Mouse (Mus musculus) limb, embryonic 11.5 days (tissue): ENCODE measurements around the gene Pls3. TPM values are rescaled to one million over a fixed set of nuclear protein-coding genes. Genes with fewer than 3 reads are reported as not detected.
A peak's percentile ranks its signal among the peaks of the same experiment; 100 is the strongest.

ENCODE experiments used
- ATAC-seq: fragments of 200-750 bp; cut with Nextera tagmentation; 2 replicates; pipeline ENCODE4 v1.8.0; 2017; ENCODE audit warnings: low read depth; ENCODE audit not compliant: insufficient number of reproducible peaks, low FRiP score, low TSS enrichment
- DNase-seq: peaks from one replicate; pipeline ENCODE4 v3.0.0-alpha.2; 2015; ENCODE audit warnings: low spot score
- H3K27ac ChIP-seq: fragments of 300-500 bp; sonication (generic); replicated peaks from 2 replicates; pipeline ENCODE4 v1.5.1; 2014; ENCODE audit warnings: low read depth, mild to moderate bottlenecking, low read length
- H3K27me3 ChIP-seq: fragments of 300-500 bp; sonication (generic); 2 replicates; pipeline ENCODE4 v1.6.1; 2014; ENCODE audit warnings: mild to moderate bottlenecking, low read length, mixed read lengths; ENCODE audit not compliant: control insufficient read depth, insufficient read depth
- H3K36me3 ChIP-seq: fragments of 300-500 bp; sonication (generic); 2 replicates; pipeline ENCODE4 v1.6.1; 2014; ENCODE audit warnings: mild to moderate bottlenecking, low read length, moderate library complexity, mixed read lengths; ENCODE audit not compliant: control insufficient read depth, insufficient read depth
- H3K4me1 ChIP-seq: fragments of 300-500 bp; sonication (generic); 2 replicates; pipeline ENCODE4 v1.6.1; 2014; ENCODE audit warnings: low read length, mixed read lengths; ENCODE audit not compliant: control insufficient read depth, insufficient read depth
- H3K4me2 ChIP-seq: fragments of 300-500 bp; sonication (generic); 2 replicates; pipeline ENCODE4 v1.6.1; 2014; ENCODE audit warnings: low read depth, mild to moderate bottlenecking, moderate library complexity; ENCODE audit not compliant: severe bottlenecking
- H3K4me3 ChIP-seq: fragments of 300-500 bp; sonication (generic); 2 replicates; pipeline ENCODE4 v1.5.1; 2014; ENCODE audit warnings: low read depth, low read length
- H3K9ac ChIP-seq: fragments of 300-500 bp; sonication (generic); 2 replicates; pipeline ENCODE4 v1.6.1; 2014; ENCODE audit warnings: mild to moderate bottlenecking, low read length
- H3K9me3 ChIP-seq: fragments of 300-500 bp; sonication (generic); 2 replicates; pipeline ENCODE4 v1.6.1; 2016; ENCODE audit warnings: low read length; ENCODE audit not compliant: control insufficient read depth
- WGBS: fragments of 180-500 bp; shearing (Covaris S2); extraction: QIAGEN DNeasy Blood & Tissue Kit; methylation state at CpG from one replicate; pipeline ENCODE4 v1.1.7; 2014; 5-methylcytosine and 5-hydroxymethylcytosine counted together
- polyA plus RNA-seq: library from polyadenylated mRNA; unstranded; fragments of >200 nt; fragmentation: Nextera tagmentation; extraction: Ambion mirVana; gene quantifications from 2 replicates; pipeline ENCODE4 v1.2.1, GENCODE M21; 2014

Gene Pls3
- 88.5 and 98.6 TPM in 2 replicates for polyA plus RNA-seq

DNA sequence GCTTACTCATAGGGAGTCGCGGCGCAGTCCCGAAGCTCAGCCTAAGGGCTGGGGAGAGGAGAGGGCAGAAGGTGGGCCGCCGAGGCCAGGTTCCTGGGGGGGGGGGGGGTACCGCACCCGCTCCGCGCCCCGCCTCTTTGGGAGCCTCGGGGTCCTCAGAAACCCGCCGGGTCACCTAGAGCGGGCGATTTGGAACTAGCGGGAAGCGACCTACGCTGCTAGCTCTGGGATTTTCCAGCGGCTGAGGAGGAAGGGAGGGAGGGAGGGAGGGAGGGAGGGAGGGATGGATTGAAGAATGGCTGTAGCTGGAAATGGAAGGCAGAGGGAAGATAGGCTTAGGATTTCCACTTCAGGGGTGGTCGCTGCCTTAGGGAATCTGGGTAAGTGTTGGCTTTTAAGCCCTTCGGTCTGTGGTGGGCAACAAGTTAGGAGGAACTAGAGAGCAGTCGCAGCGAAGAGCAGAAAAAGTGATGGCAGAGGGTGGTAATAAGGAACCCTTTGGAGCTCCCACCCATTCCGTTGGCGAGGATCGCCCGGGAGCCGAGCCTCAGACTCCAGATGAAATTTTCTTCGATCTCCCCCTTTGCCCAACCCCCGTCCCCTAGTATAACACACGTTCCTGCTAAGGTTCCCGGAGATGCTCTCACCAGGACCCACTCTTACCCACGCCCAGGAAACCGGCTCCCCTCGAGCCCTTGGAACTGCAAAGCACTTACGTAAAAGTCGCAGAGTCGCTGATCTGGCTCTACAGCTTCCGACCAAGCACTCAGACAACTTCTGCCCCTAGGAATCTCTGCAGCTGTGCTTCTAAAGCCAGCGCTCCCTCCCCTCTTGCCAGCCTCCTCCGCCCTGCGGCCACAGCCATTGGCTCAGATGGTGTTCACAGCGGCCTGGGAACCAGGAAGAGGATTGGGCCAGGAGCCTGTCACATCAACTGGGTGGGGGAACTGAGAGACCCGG lies at the start of gene Pls3:
Gene Pls3, minus strand, starts transcription at position 851 of the 960 bp plus-strand sequence.
- Histone ChIP-seq H3K27ac (peak within 1 kb of the TSS; percentile 42), H3K9ac (peak within 1 kb of the TSS; percentile 52), H3K4me2 (peak within 1 kb of the TSS; percentile 44), H3K9me3 (no peaks in the 10 kb centered on the region), H3K4me1 (no peaks in the 10 kb centered on the region), H3K27me3 (no peaks in the 10 kb centered on the region), H3K36me3 (no peaks in the 10 kb centered on the region), H3K4me3 (peak within 1 kb of the TSS; percentile 45)
- DNase-seq: peak; percentile 85
- peak; percentile 98 for ATAC-seq
- 12% methylated on average over 43 of the region's 45 CpGs for WGBS

DNA sequence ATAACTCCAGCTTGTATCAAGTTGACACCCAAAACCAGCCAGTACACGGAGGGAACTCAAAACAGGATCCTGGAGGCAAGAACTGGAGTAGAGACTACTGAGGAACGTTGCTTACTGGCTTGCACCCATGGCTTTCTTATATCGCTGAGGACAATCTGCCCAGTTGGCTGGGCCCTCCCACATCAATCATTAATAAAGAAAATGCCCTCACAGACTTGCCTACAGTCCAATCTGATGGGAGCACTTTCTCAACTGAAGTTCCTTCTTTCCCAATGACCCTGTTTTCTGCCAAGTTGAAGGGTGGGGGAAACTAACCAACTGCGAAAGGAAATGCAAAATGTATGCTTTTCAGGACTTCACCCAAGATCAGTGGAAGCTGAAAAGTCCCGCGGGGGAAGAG lies 20.7 kb upstream of the Pls3 start:
- ATAC-seq (no peak), DNase-seq (no peak)
- Histone ChIP-seq H3K9me3 (no peaks in the 10 kb centered on the region), H3K27me3 (no peaks in the 10 kb centered on the region), H3K36me3 (no peaks in the 10 kb centered on the region), H3K4me1 (no peaks in the 10 kb centered on the region), H3K9ac (no peak overlapping the region), H3K4me2 (no peak overlapping the region), H3K4me3 (no peak overlapping the region), H3K27ac (no peak overlapping the region)
- WGBS: 70% methylated on average over 6 of the region's 6 CpGs

DNA sequence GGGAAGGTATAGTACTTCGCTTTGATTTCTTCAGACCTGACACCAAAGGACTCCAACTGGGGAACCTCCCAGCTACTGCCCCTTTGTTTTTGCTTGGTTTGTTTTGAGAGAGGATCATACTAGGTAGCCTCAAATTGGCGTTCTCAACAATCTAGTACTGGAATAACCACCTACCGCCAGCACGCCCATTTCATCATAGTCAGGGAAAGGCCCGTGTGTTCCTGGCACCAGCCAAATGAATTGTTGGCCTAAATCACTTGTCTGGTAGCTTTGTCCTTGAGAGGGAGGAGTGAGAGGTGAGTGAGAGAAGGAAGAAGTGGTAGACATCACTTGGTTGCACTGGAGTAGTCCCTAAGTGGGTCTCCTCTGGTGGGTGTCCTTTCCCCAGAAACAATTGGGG lies 584 bp upstream of the Pls3 start:
- no peaks in the 10 kb centered on the region for H3K4me1 ChIP-seq
- H3K36me3 ChIP-seq: no peaks in the 10 kb centered on the region
- peak overlapping the region; percentile 45; the same call in 1 of the 2 replicates for H3K4me3 ChIP-seq
- no peak overlapping the region for H3K9ac ChIP-seq
- WGBS: 26% methylated on average over 5 of the region's 5 CpGs
- DNase-seq: peak; percentile 18
- no peak overlapping the region for H3K27ac ChIP-seq
- peak overlapping the region; percentile 44 for H3K4me2 ChIP-seq
- ATAC-seq: no peak
- H3K27me3 ChIP-seq: no peaks in the 10 kb centered on the region
- no peaks in the 10 kb centered on the region for H3K9me3 ChIP-seq

DNA sequence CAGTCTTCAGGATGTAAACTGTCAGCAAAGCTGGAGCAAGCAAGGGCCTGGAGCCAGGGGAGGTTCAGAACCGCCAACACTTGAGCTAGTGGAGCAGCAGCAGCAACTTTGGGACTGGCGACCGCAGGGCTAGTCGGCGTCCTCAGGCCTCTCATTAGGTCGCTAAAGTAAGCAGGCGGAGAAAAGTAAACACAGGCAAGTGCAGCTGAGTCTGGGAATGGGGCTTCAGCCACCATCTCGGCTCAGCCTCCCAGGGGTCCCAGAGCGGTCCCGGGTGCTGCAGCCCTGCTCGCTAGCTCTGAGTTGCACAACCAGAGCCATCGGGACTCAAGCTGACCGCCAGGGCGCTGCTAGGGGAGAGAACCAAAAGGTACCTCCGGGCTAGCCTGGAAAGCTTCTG lies 1.2 kb downstream of the Pls3 start:
- peak overlapping the region; percentile 45 for H3K4me3 ChIP-seq
- peak; percentile 16; the same call in 1 of the 2 replicates for ATAC-seq
- no peaks in the 10 kb centered on the region for H3K36me3 ChIP-seq
- peak overlapping the region; percentile 44 for H3K4me2 ChIP-seq
- H3K27me3 ChIP-seq: no peaks in the 10 kb centered on the region
- no peaks in the 10 kb centered on the region for H3K9me3 ChIP-seq
- no peaks in the 10 kb centered on the region for H3K4me1 ChIP-seq
- DNase-seq: peak; percentile 48
- WGBS: 14% methylated on average over 15 of the region's 15 CpGs
- H3K27ac ChIP-seq: no peak overlapping the region
- H3K9ac ChIP-seq: peak overlapping the region; percentile 49

DNA sequence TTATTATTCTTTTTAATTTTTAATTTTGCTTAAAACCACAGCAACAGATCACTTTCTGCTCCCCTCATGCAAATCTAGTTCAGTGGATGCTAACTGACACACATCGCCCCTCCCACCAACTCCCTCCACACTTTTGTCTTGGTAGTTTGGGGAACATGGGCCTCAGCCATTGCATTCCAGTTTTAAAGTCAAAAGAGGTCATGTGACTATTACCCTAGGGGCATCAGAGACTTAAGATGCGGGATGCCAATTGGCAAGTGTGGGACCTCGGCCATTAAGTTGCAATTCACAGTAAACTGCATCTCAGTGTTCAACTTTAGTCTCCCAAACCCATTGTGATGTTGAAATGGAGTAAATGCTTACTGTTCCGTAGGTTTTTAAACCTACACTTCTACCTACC lies 1.7 kb downstream of the Pls3 start:
- no peak overlapping the region for H3K27ac ChIP-seq
- no peaks in the 10 kb centered on the region for H3K4me1 ChIP-seq
- H3K4me2 ChIP-seq: peak overlapping the region; percentile 44; the same call in 1 of the 2 replicates
- H3K4me3 ChIP-seq: no peak overlapping the region
- no peaks in the 10 kb centered on the region for H3K36me3 ChIP-seq
- WGBS: 31% methylated on average over 4 of the region's 4 CpGs
- H3K9me3 ChIP-seq: no peaks in the 10 kb centered on the region
- peak; percentile 19 for DNase-seq
- no peak for ATAC-seq
- H3K9ac ChIP-seq: no peak overlapping the region
- no peaks in the 10 kb centered on the region for H3K27me3 ChIP-seq

DNA sequence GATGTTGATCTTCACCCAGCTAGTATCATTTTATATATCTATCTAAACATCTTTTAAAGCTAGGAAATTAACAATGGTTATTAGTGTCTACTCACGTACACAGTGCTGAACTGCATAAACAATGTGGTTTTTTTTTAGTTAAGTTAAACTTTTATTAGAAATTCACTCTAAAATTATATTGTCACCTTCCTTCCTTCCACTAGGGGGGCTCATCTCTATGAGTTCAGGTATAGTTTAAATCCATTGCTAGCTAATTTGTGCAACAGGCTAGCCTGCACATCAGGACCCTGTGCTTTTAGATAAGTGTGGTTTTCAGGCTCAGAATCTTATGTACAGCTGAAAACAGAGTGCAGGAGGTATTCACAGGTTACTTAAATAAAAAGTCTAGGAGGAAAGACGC lies 3.1 kb downstream of the Pls3 start:
- Histone ChIP-seq H3K4me3 (no peak overlapping the region), H3K36me3 (no peaks in the 10 kb centered on the region), H3K9me3 (no peaks in the 10 kb centered on the region), H3K4me2 (no peak overlapping the region), H3K27ac (no peak overlapping the region), H3K27me3 (no peaks in the 10 kb centered on the region), H3K9ac (no peak overlapping the region), H3K4me1 (no peaks in the 10 kb centered on the region)
- 89% methylated on average over 2 of the region's 2 CpGs for WGBS
- DNase-seq (no peak), ATAC-seq (no peak)

DNA sequence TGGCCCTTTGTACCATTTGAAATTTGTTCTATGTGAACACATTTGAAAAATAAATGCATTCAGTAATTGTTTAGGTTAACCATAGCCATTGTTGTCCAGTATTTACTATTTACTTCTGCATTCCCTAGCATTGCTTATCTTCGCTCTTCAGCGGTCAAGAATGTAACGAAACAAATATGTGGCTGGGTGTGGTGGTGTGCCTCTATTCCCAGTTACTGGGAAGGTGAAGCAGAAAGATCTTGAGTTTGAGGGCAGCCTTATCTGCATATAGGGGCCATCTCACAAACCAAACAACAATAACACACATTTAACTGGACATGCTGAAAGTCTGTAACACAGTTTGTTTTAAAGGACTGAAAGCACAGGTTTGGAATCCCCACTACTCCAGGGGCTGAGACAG lies 13.3 kb downstream of the Pls3 start:
- 93% methylated on average over 3 of the region's 3 CpGs for WGBS
- DNase-seq (no peak), ATAC-seq (no peak)
- H3K27ac ChIP-seq: no peak overlapping the region
- no peaks in the 10 kb centered on the region for H3K27me3 ChIP-seq
- H3K4me3 ChIP-seq: no peak overlapping the region
- H3K9me3 ChIP-seq: no peaks in the 10 kb centered on the region
- H3K4me2 ChIP-seq: no peak overlapping the region
- H3K36me3 ChIP-seq: no peaks in the 10 kb centered on the region
- no peak overlapping the region for H3K9ac ChIP-seq
- no peaks in the 10 kb centered on the region for H3K4me1 ChIP-seq

DNA sequence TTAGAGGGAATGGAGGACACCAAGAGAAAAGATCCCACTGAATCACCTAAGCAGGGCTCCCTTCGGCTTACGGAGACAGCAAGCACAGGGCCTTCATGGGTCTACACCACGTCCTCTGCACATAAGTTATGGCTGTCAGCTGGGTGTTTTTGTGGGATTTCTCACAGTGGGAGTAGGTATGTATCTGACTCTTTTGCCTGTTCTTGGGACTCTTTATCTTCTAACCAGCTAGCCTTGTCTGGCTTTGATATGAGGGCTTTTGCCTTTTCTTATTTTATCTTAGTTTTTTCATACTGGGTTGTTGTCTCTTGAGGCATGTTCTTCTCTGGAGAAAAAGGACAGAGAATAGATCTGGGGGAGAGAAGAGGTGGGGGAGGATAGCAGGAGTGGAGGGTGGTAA lies 20.7 kb downstream of the Pls3 start:
- no peaks in the 10 kb centered on the region for H3K4me1 ChIP-seq
- no peaks in the 10 kb centered on the region for H3K27me3 ChIP-seq
- H3K4me3 ChIP-seq: no peak overlapping the region
- no peak overlapping the region for H3K9ac ChIP-seq
- no peak overlapping the region for H3K27ac ChIP-seq
- 90% methylated on average over 3 of the region's 3 CpGs for WGBS
- H3K36me3 ChIP-seq: no peaks in the 10 kb centered on the region
- H3K9me3 ChIP-seq: no peaks in the 10 kb centered on the region
- no peak overlapping the region for H3K4me2 ChIP-seq
- no peak for DNase-seq
- ATAC-seq: no peak
